Mouse (Mus musculus) erythroblast, adult 5-6 weeks (primary cell): ENCODE results near the gene Tmem104. TPM values are rescaled to one million over a fixed set of nuclear protein-coding genes. Genes with fewer than 3 reads are reported as not detected.
A peak's percentile ranks its signal among the peaks of the same experiment; 100 is the strongest.

Experiments
- ATAC-seq: replicated peaks from 2 replicates; pipeline ENCODE4 v1.8.0; 2016; ENCODE audit warnings: moderate number of reproducible peaks, mild to moderate bottlenecking, moderate TSS enrichment, inconsistent platforms; ENCODE audit not compliant: poor library complexity, low FRiP score, severe bottlenecking
- total RNA-seq, 2 experiments: library from RNA; stranded (forward) in 1 of 2; stranded (reverse) in 1 of 2; fragments of 150-400 nt in 1 of 2; fragments of 200-764, 138-1000 nt in 1 of 2; gene quantifications; 2 replicates each; pipeline versions ENCODE4 v1.2.3 to v1.2.4; 2015 to 2017; ENCODE audit warnings: low replicate concordance in 2 of 2

Tmem104 gene
- total RNA-seq, 2 experiments from 2014 or later, result 0.85 to 4.6 TPM

DNA sequence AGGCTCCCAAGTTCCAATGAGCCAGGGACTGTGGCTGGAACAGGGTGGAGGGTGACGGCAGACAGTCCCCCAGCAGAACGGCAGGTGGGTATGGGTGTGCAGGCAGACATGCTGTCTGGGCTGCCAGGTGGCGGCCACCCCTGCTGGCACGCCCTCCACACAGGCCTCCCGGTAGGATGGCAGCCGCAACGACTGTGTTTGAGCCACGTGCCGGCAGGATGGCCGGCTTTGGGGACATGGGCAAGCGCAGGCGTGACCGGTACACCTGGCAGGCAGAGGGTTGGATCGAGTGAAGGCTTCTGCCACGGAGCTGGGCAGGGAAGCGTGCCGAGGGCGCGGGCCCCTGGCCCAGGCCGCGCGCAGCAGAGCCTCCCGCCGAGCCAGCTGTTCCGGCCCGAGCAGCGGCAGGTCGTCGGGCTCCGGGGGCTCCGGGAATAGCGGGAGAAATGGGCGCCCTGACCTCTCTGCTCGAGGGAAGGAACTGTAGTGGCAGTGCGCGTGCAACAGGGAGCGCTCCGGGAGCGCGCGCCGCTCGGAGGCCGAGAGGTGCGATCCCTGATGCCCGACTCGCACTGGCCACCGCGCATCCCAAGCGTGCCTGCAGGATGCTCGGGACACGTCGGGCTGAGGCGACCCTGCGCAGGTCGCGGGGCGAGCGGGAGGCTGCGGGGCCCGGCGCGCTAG, 62.6 kb downstream of the Tmem104 start:
- no peak for ATAC-seq

DNA sequence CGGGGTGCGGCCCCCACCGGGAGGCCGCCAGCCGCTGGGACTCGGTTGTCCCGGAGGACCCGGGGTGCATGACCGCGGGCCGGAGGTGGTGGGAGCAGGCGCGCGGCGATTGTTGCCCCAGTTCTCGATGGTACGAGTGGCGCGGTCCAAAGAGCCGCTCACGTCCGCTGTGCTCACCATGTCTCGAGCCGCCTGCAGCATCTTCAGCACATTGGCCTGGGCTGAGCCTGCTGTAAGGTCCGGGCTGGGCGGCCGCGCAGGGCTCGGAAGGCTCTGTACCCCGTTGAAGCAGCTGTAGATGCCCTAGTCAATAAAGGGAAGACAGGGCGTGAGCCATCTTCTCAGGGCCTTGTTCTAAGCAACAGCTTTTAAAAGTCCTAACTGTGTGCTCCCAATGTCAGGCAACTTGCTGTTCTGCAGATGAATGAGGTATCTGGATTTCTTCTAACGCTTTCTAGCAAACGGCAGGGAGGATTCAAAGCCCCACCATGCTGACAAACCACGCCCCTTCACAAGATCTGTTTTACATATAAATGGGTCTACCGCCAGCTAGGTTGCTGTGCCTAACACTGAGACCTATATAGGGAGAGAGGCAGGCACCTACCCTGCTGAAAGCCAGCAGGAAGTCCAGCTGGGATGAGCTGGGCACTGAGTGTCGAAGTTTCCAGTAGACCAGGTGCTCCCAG, 63.3 kb downstream of the Tmem104 start:
- no peak for ATAC-seq

DNA sequence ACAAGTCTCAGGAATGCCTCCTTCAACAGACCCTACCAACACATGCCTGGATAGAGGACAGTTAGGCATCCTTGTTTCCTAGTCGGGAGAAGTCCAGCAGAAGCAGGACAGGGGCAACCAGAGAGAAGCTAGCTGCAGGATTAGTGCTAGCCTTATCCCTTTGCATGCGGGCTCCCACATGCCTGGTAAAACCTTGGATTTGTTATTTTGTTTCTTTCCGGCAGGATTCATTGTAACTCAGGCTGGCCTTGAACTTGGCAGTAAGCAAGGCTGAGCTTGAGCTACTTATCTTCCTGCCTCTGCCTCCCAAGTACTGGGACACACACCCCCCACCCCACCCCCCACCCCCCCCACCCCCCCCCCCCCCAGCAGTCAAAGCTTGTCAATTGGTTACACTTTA, 64.0 kb downstream of the Tmem104 start:
- no peak for ATAC-seq

DNA sequence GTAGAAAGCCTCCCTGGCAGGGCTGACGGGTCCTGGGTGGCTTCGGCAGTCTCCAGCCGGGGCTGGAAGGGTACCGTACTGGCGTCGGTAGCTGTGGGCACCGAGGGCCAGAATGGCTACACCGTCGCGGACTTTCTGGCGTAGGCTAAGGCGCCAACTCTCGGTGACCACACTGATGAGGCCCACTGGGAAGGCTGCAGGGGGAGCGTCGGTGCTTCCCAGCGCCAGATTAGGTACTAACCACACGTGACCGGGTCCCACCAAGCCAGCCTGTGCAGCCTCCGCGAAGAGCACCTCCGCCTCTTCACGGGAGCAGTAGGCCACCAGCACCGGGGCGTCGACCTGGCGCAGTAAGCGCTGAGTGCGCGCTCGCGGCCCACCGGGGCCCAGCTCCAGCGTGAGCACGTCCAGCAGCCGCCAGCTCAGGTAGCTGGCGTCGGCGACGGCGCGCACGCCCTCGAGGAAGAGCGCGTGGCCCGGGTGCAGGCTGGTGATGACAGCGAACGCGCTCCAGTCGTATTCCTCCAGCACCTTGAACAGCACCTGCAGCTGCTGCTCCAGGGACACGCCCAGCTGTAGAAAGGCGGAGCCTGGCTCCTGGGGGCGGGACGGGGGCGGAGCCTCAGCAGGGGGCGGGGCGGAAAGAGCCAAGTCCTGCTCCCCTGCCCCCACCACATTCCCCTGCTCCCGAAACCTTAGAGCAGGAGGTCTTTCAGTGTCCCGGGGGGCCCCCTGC, 70.7 kb downstream of the Tmem104 start:
- ATAC-seq, result no peak

DNA sequence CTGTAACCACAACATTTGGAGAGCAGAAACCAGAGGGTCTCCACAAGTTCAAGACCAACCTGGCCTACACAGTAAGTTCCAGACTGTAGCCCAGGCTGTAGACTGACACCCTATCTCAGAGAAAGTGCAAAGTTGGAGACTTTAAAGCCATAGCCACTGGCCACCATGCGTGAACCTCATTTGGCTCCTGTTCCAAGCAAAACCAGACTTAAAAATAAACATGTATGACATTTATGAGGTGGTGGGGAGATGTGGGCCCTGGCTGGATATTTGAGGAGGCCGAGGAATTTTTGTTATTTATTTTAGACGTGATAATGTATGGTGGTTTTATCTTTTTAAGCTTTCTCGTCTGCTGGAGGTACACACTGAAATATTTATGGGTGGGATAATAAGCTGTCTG, 71.8 kb downstream of the Tmem104 start:
- no peak for ATAC-seq

DNA sequence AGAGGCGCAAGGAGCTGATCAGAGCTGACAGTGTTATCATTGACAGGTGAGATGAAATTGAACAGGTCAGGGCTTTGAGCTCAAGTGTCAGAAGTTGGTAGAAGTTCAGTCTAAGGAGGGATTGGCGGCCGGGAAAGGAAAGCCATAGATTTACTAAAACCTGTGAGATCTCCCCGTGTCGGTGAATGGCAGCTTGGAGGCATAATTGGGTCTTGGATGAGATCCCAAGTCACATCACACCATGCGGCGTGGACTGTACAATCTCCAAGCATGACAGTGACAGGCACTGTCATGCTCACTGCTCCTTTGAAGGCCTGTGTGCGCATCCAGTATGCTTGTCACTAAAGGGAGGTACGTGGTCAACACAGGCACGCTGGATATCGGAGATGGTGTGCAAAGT, 75.7 kb downstream of the Tmem104 start:
- ATAC-seq, result no peak

DNA sequence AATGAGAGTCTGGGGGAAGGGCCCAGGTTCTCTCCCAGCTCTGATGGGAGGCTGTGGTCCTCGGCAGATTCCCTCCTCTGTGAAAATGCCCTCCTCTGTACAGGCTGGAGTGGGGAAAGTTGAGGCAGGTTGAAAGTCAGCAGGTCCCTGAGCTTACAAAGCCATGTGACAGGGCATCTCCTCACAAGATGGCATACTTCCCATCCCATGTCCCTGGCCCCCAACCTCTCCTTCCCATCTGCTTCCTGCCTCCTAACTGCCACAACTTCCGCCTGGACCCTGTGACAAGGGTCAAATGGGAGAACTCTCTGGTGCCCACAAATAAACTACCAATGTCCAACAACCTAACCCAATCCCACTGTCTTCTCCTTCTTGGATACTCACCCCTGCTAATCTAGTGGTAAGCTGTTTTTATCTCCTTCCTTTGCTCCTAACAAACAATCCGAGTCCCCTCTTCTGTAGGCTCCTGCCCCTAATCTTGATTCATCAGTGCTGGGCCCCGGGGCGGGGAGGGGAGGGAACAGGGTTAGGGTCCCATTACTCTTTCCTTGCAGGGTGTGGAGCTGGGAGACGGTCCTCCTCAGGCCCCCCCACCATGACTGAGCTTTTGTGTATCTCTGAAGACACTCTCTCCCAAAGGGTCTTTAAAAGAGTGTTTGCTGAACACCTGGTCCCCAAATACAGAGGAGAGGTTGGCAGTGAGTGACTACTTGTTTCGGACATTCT, 77.0 kb downstream of the Tmem104 start:
- ATAC-seq, result no peak

DNA sequence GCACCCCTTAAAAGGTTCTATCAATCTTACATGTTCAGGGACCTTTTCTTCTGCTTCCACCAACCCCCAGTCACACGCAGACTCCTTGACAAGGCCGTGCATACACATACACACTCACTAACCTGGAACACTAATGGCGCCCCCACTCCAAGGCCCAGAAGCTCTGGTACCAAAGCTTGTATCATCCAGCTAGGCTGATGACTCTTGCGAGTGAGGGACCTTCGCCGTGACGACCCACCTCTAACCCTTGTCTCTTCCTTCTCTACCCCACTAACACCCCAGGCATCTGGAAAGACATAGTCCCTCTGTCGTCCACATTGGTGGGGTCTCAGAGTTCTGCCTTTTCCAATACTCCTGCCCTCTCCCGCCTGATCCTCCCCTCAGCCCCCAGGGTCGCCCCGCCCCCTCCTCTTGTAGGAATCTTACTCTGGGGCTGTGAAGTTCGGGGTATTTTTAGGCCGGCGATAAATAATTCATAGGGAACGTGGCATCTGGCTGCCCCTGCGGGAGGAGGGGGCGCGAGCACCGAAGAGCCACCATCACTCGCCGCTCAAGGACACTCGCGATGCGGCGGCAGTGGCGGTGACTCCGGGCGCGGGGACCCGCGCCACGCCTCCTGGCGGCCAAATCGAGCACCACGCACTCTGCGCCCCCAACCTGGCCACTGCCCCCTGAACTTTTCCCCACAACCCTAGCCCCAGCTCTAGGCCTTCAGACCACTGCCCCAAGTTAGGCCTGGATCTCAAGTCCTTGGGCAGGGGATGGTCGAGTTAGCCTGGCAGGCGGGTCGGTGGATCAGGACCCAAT, 77.8 kb downstream of the Tmem104 start:
- no peak for ATAC-seq

DNA sequence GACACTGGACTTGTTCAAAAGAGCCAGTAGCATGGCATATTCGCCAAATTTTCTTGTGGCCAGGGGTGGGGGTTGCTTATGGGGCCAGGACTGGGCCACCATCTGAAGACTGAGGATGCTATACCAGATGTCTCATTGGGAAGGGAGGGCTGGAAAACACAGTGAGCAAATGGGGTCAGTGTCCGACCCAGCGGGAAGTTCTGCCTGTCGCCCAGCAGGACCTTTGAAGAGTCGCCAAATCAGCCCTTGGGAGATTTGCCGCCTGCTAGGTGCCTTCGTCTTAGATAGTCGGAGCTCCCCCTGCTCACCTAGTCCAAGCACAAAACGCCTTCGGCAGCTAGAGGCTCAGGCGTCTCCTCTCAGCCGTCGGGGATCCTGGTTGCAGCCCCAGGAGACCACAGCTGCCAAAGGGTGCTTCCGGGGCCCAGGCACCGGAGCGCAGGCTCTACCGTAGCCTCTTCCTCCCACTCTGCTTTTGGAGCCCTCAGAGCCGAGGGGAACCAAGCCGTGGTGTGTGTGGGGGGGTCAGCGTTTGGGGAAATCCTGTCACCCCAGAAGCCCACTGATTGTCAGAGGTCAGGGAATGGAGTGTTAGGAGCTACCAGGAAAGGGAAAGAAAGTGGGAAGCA, 78.6 kb downstream of the Tmem104 start:
- ATAC-seq, result no peak

DNA sequence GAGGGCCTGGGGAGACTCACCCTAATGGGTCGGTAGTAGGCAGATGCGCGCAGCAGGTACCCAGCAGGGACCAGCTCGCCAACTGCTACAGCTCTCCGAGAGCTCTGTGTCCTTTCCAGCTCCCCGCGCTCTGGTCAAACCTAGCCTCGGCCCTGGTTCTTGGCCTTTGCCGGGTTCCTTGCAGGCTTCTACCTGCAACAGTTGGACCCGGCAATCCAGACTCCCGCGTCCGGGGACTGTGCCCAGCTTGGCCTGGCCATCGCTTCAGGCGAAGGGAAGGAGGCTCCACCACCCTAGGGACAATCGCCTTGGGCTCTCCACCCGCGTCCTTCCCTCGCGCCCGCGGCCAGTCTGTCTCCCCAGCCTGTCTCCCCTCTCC, 79.1 kb downstream of the Tmem104 start:
- ATAC-seq, result no peak

DNA sequence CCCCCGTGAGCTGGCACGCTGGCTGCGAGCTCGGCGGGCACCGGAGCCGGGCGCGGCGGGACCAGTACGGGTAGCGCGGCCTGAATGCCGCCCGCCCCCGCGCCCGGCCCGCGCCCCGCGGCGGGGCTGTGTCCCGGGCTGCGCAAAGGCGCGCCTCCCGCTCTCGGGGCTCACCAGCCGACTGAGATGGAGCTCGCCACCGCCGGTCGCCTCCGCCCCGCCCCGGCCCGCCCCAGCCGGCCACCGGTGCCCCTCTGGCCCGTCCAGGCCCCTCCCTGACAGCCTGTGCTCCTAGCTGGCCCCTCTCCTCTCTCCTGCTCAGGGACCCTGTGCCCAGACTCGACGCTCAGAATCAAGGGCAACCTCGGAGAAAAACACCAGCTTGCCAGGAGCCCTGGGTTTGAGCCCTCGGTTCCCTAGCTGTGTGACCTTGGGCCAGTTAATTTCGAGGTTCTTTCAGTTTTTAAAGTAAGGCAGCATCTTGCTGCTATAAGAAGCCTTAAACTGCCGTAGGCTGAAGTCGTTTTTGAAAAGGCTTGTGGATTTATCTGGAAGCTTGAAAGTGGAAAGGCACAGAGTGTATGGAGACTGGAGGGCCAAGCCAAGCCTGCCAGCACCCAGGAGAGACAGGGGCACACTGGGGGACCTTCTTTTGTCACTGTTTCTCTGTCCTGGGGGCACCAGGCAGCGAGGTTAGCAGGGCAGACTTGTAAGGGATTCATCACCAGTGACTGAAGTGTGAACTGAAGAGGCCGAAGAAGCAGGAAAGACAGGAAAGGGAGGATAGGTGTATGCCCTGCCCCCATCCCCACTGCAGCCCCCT, 80.0 kb downstream of the Tmem104 start, which contains the start of gene Grin2c:
Gene Grin2c (minus strand): TSS at position 183 of the 823 bp plus-strand sequence.
- ATAC-seq, result no peak

DNA sequence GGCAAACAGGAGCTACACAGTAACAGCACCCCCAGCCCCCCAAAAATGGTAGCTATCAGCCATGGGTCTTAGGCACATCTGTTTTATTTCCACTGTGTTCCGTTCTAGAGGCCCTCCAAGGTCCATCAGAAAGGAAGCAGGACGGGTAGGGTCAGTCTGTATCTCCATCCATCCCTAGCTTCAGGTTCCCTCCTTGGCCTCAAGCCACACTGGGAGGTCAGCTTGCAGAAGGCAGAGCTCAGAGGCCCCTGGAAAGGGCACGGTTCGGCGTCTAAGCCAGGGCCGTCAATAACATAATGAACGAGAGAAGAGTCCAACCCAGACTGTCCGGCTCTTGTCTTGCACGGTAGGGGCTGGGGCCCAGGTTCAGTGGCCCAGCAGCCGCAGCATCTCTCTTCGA, 80.7 kb downstream of the Tmem104 start:
- no peak for ATAC-seq

DNA sequence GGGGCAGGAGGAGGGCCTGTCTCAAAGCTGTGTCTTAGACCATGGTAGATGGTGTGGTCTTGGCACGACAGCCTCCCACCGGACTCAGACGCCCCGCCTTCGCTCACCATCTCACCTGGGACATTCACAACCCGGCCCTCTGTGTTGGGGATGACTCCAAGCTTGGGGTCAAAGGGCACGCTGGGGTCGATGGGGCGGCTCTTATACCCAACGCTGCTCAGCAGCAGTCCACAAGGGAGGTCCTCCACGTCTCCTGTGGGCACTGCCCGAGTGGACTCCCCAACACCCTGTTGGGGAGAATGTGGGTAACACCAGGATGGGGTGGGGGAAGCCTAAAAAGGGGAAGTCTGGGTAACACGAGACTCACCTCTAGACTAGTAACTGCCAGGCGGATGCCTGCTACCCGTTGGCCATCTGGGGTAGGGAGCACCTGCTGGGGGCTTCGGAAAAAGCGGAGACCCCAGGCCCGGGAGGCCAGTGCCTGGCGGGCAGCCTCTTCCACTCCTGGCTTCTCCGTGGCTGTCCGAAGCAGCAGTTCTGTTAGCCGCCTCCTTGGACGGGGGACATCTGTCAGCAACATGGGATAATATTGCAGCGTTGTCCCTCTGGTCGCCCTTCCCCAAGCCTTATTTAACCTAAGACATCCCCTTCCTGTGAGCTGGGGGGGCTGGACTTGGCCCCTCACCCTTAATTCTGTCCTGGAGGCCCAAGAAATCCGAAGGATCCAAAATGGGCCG, 82.2 kb downstream of the Tmem104 start:
- no peak for ATAC-seq

DNA sequence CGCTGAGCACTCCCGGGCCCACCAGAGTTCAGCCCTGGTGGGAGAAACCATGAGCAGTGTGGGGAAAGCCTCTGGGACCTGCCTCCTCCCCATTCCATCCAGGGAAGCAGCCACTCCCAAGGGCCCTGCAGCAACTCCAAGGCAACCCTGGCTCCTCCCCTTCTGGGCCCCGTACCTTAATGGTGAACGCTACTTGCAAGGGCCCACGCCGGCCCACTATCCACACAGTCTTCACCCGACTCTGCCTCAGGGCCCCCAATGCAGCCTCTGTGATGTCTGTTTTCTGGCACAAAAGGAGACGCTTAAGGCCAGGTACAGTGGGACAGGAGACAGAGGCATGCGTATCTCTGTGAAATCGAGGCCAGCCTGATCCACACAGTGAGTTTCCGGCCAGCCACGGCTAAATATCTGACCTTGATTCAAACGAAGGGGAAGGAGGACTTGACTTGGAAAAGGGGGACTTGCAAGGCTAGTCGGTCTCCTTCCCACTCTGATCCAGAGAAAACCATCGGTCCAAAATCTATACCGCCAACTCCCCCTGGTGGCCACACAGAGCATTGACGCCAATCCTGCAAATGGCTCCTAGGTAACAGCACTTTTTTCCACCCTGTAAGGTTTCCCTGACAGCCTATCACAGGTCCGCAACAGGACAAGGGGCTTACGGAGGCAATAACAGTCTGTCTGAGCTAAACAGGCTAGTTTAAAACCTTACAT, 83.0 kb downstream of the Tmem104 start:
- ATAC-seq, result peak; percentile 55

DNA sequence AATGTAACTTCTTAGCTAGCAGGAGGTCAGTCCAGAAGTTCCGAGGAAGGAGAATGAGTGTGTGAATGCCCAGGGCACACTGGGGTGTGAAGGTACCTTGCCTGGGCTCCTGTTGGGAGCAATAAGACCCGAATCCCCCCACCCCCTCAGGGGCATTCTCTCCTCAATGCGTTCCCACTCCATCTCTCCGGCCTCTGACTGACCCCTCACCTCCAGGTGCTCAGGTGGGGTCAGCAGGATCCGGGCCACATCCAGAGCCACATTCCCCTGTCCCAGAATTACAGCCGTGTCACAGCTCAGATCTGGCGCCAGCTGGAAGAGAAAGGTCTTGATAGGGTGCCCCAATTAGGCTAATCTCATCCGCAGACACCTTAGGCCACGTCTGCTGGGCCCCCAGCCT, 83.8 kb downstream of the Tmem104 start:
- ATAC-seq, result no peak

DNA sequence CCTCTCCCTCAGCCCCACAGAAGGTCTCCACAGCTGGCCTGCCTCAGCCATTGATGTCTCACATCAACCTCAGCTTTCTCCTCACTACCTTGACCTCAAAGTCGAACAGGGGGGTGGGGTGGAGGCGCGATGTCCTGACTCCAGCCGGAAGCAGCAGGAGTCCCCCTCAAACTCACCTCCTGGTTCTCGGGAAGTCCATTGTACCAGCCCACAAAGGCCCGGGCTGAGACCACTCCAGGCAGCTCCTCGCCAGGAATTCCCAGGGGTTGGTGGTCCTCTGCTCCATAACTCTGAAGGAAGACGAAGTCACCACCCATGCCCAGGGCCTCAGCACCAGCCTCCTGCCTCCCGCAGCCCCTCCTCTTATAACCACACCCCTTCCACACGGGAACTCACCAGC, 84.2 kb downstream of the Tmem104 start:
- ATAC-seq, result no peak

DNA sequence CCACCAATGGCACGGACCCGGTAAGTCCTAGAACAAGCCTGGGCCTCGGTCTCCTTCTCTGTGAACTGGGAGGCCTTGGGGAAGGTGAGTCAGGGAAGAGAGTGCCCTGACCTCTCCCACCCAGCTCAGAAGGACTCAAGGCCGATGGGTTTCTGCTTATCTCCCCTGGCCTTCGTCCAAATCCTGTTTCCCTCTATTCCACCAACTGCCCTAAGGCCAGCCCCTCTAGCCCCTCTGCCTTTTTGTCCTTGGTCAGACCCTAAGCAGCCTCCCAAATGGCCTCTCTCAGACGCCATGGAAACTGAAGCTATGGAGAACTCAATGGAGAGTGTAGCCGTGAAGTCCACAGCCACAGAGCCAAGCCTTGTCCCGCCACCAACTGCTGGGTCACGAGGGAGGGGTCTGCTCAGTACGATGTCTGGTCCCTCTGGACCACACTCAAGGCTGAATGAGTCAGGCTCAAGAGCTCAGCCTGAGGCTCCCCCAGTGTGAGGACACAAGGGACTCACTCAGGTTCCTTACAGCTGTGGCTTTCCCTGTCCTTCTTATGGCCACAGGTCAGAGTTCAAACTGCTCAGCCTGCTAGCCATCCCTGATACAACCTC, 85.7 kb downstream of the Tmem104 start:
- ATAC-seq, result no peak
